Mouse (Mus musculus) heart, embryonic 13.5 days (tissue): ENCODE results near the gene Olfr427. TPM values are rescaled to one million over a fixed set of nuclear protein-coding genes. Genes with fewer than 3 reads are reported as not detected.

Source experiments
- ATAC-seq: fragments of 200-750 bp; cut with Nextera tagmentation; 2 replicates; pipeline ENCODE4 v1.8.0; 2017; ENCODE audit warnings: moderate TSS enrichment; ENCODE audit not compliant: insufficient number of reproducible peaks, low FRiP score, low TSS enrichment; ENCODE audit errors: extremely low read depth
- H3K27ac ChIP-seq: fragments of 300-500 bp; sonication (generic); replicated peaks from 2 replicates; pipeline ENCODE4 v1.5.1; 2015; ENCODE audit warnings: moderate library complexity, mild to moderate bottlenecking, inconsistent platforms
- H3K27me3 ChIP-seq: fragments of 300-500 bp; sonication (generic); replicated peaks from 2 replicates; pipeline ENCODE4 v1.6.1; 2015; ENCODE audit warnings: mild to moderate bottlenecking, inconsistent platforms
- H3K36me3 ChIP-seq: fragments of 300-500 bp; sonication (generic); 2 replicates; pipeline ENCODE4 v1.6.1; 2015; ENCODE audit warnings: mild to moderate bottlenecking, inconsistent platforms
- H3K4me1 ChIP-seq: fragments of 300-500 bp; sonication (generic); 2 replicates; pipeline ENCODE4 v1.6.1; 2015; ENCODE audit warnings: inconsistent platforms
- H3K4me2 ChIP-seq: fragments of 300-500 bp; sonication (generic); 2 replicates; pipeline ENCODE4 v1.6.1; 2015; ENCODE audit warnings: inconsistent platforms, mild to moderate bottlenecking, moderate library complexity
- H3K4me3 ChIP-seq: fragments of 300-500 bp; sonication (generic); 2 replicates; pipeline ENCODE4 v1.5.1; 2015; ENCODE audit warnings: moderate library complexity, mild to moderate bottlenecking, inconsistent platforms
- H3K9ac ChIP-seq: fragments of 300-500 bp; sonication (generic); 2 replicates; pipeline ENCODE4 v1.6.1; 2015; ENCODE audit warnings: inconsistent platforms, mild to moderate bottlenecking, moderate library complexity
- H3K9me3 ChIP-seq: fragments of 300-500 bp; sonication (generic); 2 replicates; pipeline ENCODE4 v1.6.1; 2016; ENCODE audit warnings: inconsistent platforms
- WGBS: fragments of 180-500 bp; shearing (Covaris S2); methylation state at CpG from one replicate; pipeline ENCODE4 v1.1.7; 2015; ENCODE audit warnings: mixed read lengths; 5-methylcytosine and 5-hydroxymethylcytosine counted together
- polyA plus RNA-seq: library from polyadenylated mRNA; unstranded; fragments of >200 nt; fragmentation: Nextera tagmentation; extraction: Ambion mirVana; gene quantifications from 2 replicates; pipeline ENCODE4 v1.2.1, GENCODE M21; 2015

Gene Olfr427
- polyA plus RNA-seq, 1 experiment from 2014 or later: not detected

DNA sequence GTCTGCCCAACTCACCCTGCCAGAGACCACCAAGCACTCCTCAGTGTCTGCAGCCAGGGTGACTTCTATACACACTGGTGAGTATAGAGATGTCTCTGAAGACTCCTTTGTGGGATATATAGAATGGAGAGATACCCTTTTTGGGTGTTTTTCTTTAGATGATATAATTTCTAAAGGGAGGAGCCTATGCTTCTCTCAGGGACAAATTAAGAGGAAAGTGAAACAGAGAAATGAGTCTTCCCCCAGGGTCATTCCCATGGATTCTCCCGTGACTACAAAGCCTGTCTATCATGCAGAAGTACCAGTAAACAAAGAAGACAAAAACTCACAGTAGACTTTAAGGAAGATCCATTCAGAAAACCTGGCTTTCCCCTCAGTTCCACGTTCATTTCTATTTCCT is 24.4 kb downstream of the Olfr427 start, which contains the start of gene Olfr231:
Gene Olfr231 (minus strand): TSS at position 101 of the 400 bp plus-strand sequence.
- Histone ChIP-seq H3K4me3 (no peak within 1 kb of the TSS), H3K27me3 (no peaks in the 10 kb centered on the region)
- WGBS: 57% methylated on average over 2 of the region's 2 CpGs

GRCm38 (mm10) chr1:174131217-174131616 is 34.5 kb downstream of the Olfr427 start, which contains the start of gene Olfr424:
TSS of gene Olfr424 (plus strand) at chr1:174131517.
- Histone ChIP-seq H3K27me3 (no peaks in the 10 kb centered on the region), H3K4me3 (no peak within 1 kb of the TSS), H3K9me3 (no peaks in the 10 kb centered on the region), H3K4me2 (no peak within 1 kb of the TSS), H3K4me1 (no peaks in the 10 kb centered on the region), H3K27ac (no peak within 1 kb of the TSS), H3K36me3 (no peaks in the 10 kb centered on the region), H3K9ac (no peak within 1 kb of the TSS)
- 78% methylated on average over 3 of the region's 3 CpGs for WGBS
- ATAC-seq: no peak

More for the DNA sequence above, 24.4 kb downstream of the Olfr427 start, which contains the start of gene Olfr231:
- Histone ChIP-seq H3K27ac (no peak within 1 kb of the TSS), H3K4me1 (no peaks in the 10 kb centered on the region), H3K36me3 (no peaks in the 10 kb centered on the region), H3K9me3 (no peaks in the 10 kb centered on the region), H3K9ac (no peak within 1 kb of the TSS), H3K4me2 (no peak within 1 kb of the TSS)
- no peak for ATAC-seq

- H3K9me3 ChIP-seq: no peaks in the 10 kb centered on the region
- 64% methylated on average over 3 of the region's 3 CpGs for WGBS
- H3K4me1 ChIP-seq: no peaks in the 10 kb centered on the region
- no peaks in the 10 kb centered on the region for H3K36me3 ChIP-seq
- H3K4me3 ChIP-seq: no peak overlapping the region
- H3K27me3 ChIP-seq: no peaks in the 10 kb centered on the region
- H3K9ac ChIP-seq: no peak overlapping the region
- no peak overlapping the region for H3K27ac ChIP-seq
- no peak overlapping the region for H3K4me2 ChIP-seq
- ATAC-seq: no peak
Observed at GRCm38 (mm10) chr1:174131999-174132398, 35.3 kb downstream of the Olfr427 start.

DNA sequence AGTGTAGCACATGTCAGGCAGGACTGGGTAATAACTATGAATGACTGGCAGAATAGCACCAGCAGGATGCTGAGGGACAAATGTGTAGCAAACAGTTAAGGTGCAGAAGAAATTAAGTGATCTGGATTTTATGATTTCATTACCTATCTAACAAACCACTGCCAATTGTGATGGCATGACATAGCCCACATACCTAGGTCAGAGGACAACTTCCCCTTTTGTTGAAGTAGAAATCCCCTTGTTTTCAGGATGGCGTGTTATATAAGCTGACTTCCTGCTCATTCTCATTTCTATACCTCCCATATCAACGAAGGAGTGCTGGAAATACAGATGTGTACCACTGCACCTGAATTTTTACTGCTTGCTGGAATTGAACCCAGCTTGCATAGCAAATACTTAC is 44.7 kb downstream of the Olfr427 start:
- Histone ChIP-seq H3K9ac (no peak overlapping the region), H3K27me3 (no peaks in the 10 kb centered on the region), H3K9me3 (no peaks in the 10 kb centered on the region), H3K4me1 (no peaks in the 10 kb centered on the region), H3K4me2 (no peak overlapping the region), H3K27ac (no peak overlapping the region), H3K4me3 (no peak overlapping the region), H3K36me3 (no peaks in the 10 kb centered on the region)
- no peak for ATAC-seq
- WGBS: 71% methylated on average over 2 of the region's 2 CpGs

DNA sequence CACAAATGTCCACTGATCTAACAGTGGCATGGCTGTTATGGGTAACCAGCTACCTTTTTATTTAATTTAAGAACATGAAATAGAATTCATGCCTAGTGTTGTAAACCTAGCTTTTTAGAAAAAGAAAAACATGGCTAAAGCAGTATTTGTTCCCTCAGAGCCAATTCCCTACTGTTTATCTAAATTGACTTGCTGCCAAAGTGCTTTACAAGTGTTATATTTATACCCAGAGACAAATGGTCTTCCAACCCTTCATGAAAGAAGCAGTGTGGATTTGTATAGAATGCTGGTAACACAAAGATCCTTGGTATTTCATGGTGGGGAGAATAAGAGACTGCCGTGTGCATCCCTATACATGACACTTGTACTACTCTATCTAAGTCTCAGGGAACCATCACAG is 50.0 kb downstream of the Olfr427 start:
- ATAC-seq: no peak
- no peaks in the 10 kb centered on the region for H3K27me3 ChIP-seq
- peaks cover 7% of the 10 kb centered on the region for H3K4me1 ChIP-seq
- H3K36me3 ChIP-seq: no peaks in the 10 kb centered on the region
- no peak overlapping the region for H3K4me3 ChIP-seq
- no peak overlapping the region for H3K9ac ChIP-seq
- H3K27ac ChIP-seq: no peak overlapping the region
- H3K4me2 ChIP-seq: no peak overlapping the region
- H3K9me3 ChIP-seq: no peaks in the 10 kb centered on the region
- WGBS: 36% methylated on average over 1 of the region's 1 CpGs

GRCm38 (mm10) chr1:174149289-174149688 is 52.6 kb downstream of the Olfr427 start:
- ATAC-seq: no peak
- 63% methylated on average over 2 of the region's 2 CpGs for WGBS

More at GRCm38 (mm10) chr1:174149289-174149688, 52.6 kb downstream of the Olfr427 start:
- no peaks in the 10 kb centered on the region for H3K27me3 ChIP-seq
- H3K36me3 ChIP-seq: no peaks in the 10 kb centered on the region
- no peak overlapping the region for H3K27ac ChIP-seq
- no peak overlapping the region for H3K9ac ChIP-seq
- H3K9me3 ChIP-seq: no peaks in the 10 kb centered on the region
- peaks cover 7% of the 10 kb centered on the region for H3K4me1 ChIP-seq
- no peak overlapping the region for H3K4me2 ChIP-seq
- no peak overlapping the region for H3K4me3 ChIP-seq

Other genes with a start within 250 kb of the Olfr427 start
- gene Ifi211, start 183.8 kb upstream of the Olfr427 start, polyA plus RNA-seq: 3.6 and 3.9 TPM in 2 replicates
- 3.2 and 4.1 TPM in 2 replicates for gene Mndal, start 154.4 kb upstream of the Olfr427 start, polyA plus RNA-seq
- 0.52 TPM in 2 replicates for gene Ifi203, start 154.2 kb upstream of the Olfr427 start, polyA plus RNA-seq
- not detected in 2 replicates for gene Ifi202b, start 114.1 kb upstream of the Olfr427 start, polyA plus RNA-seq
- gene Ifi205, start 65.1 kb upstream of the Olfr427 start, polyA plus RNA-seq: 1.4 and 2.6 TPM in 2 replicates
- gene Olfr433, start 56.2 kb upstream of the Olfr427 start, polyA plus RNA-seq: not detected in 2 replicates
- gene Olfr432, start 47.7 kb upstream of the Olfr427 start, polyA plus RNA-seq: not detected in 2 replicates
- not detected in 2 replicates for gene Olfr430, start 30.3 kb upstream of the Olfr427 start, polyA plus RNA-seq
- not detected in 2 replicates for gene Olfr429, start 12.6 kb upstream of the Olfr427 start, polyA plus RNA-seq
- gene Olfr231, start 24.3 kb downstream of the Olfr427 start, polyA plus RNA-seq: not detected in 2 replicates
- not detected in 2 replicates for gene Olfr424, start 34.6 kb downstream of the Olfr427 start, polyA plus RNA-seq
- gene Olfr420, start 58.7 kb downstream of the Olfr427 start, polyA plus RNA-seq: 0.14 TPM in 1 of 2 replicates, not detected in the other
- 2.4 TPM in 2 replicates for gene Spta1, start 75.9 kb downstream of the Olfr427 start, polyA plus RNA-seq
- not detected in 2 replicates for gene Olfr419, start 155.2 kb downstream of the Olfr427 start, polyA plus RNA-seq
- gene Mptx1, start 233.6 kb downstream of the Olfr427 start, polyA plus RNA-seq: not detected in 2 replicates